Mouse (Mus musculus) limb, embryonic 12.5 days (tissue): ENCODE measurements at regions not wholly inside any gene's neighbourhood (a gene's known extent, or its start where the extent isn't known, plus 50 kb on each side); places are given as distances from the start of the nearest gene placed in this dataset.

Experiments
- ATAC-seq: fragments of 200-750 bp; cut with Nextera tagmentation; 2 replicates; pipeline ENCODE4 v1.8.0; 2017; ENCODE audit warnings: low read depth, moderate TSS enrichment; ENCODE audit not compliant: insufficient number of reproducible peaks, insufficient read depth, low FRiP score, low TSS enrichment
- H3K27ac ChIP-seq: fragments of 300-500 bp; sonication (generic); 2 replicates; pipeline ENCODE4 v1.5.1; 2016; ENCODE audit warnings: mild to moderate bottlenecking, moderate library complexity
- H3K27me3 ChIP-seq: fragments of 300-500 bp; sonication (generic); 2 replicates; pipeline ENCODE4 v1.6.1; 2016; ENCODE audit warnings: mild to moderate bottlenecking, moderate library complexity
- H3K36me3 ChIP-seq: fragments of 300-500 bp; sonication (generic); 2 replicates; pipeline ENCODE4 v1.6.1; 2016; ENCODE audit warnings: mild to moderate bottlenecking, moderate library complexity
- H3K4me1 ChIP-seq: fragments of 300-500 bp; sonication (generic); replicated peaks from 2 replicates; pipeline ENCODE4 v1.6.1; 2016
- H3K4me2 ChIP-seq: fragments of 300-500 bp; sonication (generic); 2 replicates; pipeline ENCODE4 v1.6.1; 2016; ENCODE audit warnings: mild to moderate bottlenecking, moderate library complexity
- H3K4me3 ChIP-seq: fragments of 300-500 bp; sonication (generic); replicated peaks from 2 replicates; pipeline ENCODE4 v1.5.1; 2016; ENCODE audit warnings: mild to moderate bottlenecking
- H3K9ac ChIP-seq: fragments of 300-500 bp; sonication (generic); replicated peaks from 2 replicates; pipeline ENCODE4 v1.6.1; 2016; ENCODE audit warnings: mild to moderate bottlenecking, moderate library complexity
- H3K9me3 ChIP-seq: fragments of 300-500 bp; sonication (generic); 2 replicates; pipeline ENCODE4 v1.6.1; 2016; ENCODE audit warnings: mild to moderate bottlenecking, moderate library complexity
- WGBS: fragments of 180-500 bp; shearing (Covaris S2); methylation state at CpG from one replicate; pipeline ENCODE4 v1.1.7; 2016; 5-methylcytosine and 5-hydroxymethylcytosine counted together

DNA sequence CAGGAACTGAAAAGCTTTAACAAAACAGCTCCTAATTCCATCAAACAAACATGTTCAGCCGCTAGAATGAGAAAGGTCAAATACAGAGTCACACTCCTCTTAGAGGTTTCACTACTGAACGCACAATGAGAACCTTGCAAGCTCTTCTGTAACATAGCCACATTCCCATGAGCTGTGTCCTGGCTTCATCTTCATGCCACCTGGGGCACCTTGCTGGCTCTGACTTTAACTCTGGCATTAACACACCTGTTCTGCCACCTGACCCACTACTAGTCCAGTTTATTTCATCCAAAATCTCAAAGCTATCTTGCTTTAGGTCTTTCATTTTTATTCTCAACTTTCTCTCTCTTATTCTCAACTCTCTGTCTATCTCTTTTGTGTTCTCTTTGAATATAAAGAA lies 314.9 kb downstream of the Rnf144a start:
- H3K4me2 ChIP-seq = no peak overlapping the region
- H3K4me1 ChIP-seq = no peaks in the 10 kb centered on the region
- H3K36me3 ChIP-seq = no peaks in the 10 kb centered on the region
- H3K9me3 ChIP-seq = no peaks in the 10 kb centered on the region
- H3K4me3 ChIP-seq = no peak overlapping the region
- H3K27me3 ChIP-seq = no peaks in the 10 kb centered on the region
- 92% methylated on average over 2 of the region's 2 CpGs for WGBS
- no peak for ATAC-seq
- no peak overlapping the region for H3K27ac ChIP-seq
- no peak overlapping the region for H3K9ac ChIP-seq

DNA sequence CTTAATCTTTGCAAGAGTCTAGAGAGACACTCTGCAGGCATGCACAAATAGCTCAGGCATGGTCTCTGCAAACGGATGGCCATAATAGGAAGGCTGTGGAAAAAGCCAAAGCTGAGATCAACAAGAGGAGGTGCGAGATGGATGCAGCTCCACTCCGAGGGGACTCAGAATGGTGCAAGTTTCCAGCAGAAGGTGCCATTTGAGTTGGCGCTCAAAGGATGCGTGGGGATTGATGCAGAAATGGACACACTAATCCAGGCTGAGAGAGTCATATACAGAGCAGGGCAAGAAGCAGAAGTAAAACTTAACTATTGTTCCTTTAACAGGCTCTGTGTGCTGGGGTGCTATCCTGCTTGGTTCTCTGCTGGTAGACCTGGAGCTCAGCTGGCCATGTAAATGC lies 315.9 kb downstream of the Rnf144a start:
- no peak for ATAC-seq
- Histone ChIP-seq H3K36me3 (no peaks in the 10 kb centered on the region), H3K27ac (no peak overlapping the region), H3K4me3 (no peak overlapping the region), H3K9ac (no peak overlapping the region), H3K9me3 (no peaks in the 10 kb centered on the region), H3K27me3 (no peaks in the 10 kb centered on the region), H3K4me1 (no peaks in the 10 kb centered on the region), H3K4me2 (no peak overlapping the region)
- 89% methylated on average over 5 of the region's 5 CpGs for WGBS

DNA sequence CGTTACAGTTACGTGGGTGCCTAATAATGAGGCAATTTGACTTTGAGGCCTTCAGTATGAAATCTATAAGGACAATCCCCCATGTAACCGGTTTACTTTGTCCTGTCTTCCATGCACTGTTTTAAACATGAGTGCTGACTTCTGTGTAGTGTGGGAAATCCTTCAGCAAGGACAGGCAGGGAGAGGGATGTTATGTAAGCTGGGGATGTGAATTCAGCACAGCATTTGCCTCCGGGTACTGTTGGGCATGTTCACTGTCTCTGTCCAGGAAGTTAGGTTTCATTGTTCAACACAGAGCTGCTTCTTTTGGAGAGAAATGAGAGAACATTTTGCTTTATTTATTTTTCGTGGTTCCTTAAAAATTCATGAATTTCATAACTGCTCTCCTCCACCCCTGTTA lies 322.7 kb downstream of the Rnf144a start:
- no peaks in the 10 kb centered on the region for H3K36me3 ChIP-seq
- ATAC-seq = no peak
- H3K4me2 ChIP-seq = no peak overlapping the region
- H3K27me3 ChIP-seq = no peaks in the 10 kb centered on the region
- WGBS = 66% methylated on average over 5 of the region's 5 CpGs
- H3K4me1 ChIP-seq = no peaks in the 10 kb centered on the region
- no peaks in the 10 kb centered on the region for H3K9me3 ChIP-seq
- no peak overlapping the region for H3K4me3 ChIP-seq
- H3K27ac ChIP-seq = no peak overlapping the region
- no peak overlapping the region for H3K9ac ChIP-seq

DNA sequence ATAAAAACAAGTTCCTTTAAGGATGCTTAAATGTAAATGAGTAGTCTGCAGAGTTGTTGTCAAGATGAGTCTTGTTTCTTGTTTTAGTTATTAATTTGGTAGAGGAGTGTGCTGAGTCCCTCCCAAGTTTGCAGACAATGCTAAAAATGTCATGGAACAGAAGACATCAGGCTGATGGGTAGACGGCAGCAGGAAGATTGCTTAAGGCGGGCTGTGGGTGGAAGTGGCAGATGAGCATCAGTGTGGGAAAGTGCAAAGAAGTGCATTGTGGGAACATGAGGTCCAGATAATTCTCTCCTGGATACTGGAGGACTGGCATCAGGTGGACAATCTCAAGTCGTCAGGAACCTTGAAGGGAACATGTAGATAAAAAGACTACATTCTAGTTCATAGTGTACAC lies 323.2 kb downstream of the Rnf144a start:
- no peaks in the 10 kb centered on the region for H3K4me1 ChIP-seq
- no peaks in the 10 kb centered on the region for H3K36me3 ChIP-seq
- WGBS = 89% methylated on average over 3 of the region's 3 CpGs
- H3K27me3 ChIP-seq = no peaks in the 10 kb centered on the region
- H3K9ac ChIP-seq = no peak overlapping the region
- no peak overlapping the region for H3K27ac ChIP-seq
- no peak overlapping the region for H3K4me3 ChIP-seq
- ATAC-seq = no peak
- H3K9me3 ChIP-seq = no peaks in the 10 kb centered on the region
- no peak overlapping the region for H3K4me2 ChIP-seq

DNA sequence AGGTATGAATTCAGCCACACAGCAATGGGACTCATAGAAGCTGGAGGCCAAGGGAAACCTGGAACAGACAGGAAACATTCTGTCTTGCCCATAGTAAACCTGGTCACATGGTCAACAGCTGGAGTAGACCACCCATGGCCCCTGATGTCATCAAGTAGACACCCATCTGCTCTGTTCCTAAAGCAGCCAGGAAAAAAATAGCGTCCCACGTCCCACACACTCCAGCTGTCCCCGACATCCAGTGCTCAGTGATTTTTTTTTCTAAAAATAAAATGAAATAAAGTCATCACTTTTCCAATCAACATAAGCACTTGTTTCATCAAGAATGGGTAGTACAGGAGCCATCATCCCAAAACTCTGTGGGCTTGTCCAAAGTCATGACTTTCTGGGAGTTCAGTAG lies 326.7 kb downstream of the Rnf144a start:
- no peak overlapping the region for H3K4me2 ChIP-seq
- H3K9ac ChIP-seq = no peak overlapping the region
- no peaks in the 10 kb centered on the region for H3K4me1 ChIP-seq
- H3K27ac ChIP-seq = no peak overlapping the region
- no peaks in the 10 kb centered on the region for H3K27me3 ChIP-seq
- ATAC-seq = no peak
- no peaks in the 10 kb centered on the region for H3K9me3 ChIP-seq
- H3K4me3 ChIP-seq = no peak overlapping the region
- no peaks in the 10 kb centered on the region for H3K36me3 ChIP-seq
- WGBS = 87% methylated on average over 3 of the region's 3 CpGs

DNA sequence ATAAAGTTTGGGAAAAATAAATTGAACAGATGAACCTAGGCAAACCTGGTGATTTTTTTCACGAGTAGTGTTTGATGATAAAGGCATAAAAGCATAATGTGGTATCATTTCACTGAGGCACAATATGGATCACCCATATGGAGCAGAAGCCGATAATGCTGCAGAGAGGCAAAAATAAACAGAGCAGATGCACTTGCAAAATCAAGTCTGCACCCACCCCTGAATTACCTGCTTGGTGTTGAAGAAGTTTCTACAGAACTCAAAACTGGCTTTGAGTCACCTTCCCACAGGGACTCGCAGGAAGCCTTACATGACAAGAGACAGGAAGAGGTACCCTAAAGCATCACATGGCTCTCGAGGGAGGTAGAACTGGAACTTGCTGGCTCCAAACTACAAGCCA lies 328.1 kb downstream of the Rnf144a start:
- Histone ChIP-seq H3K9me3 (no peaks in the 10 kb centered on the region), H3K4me2 (no peak overlapping the region), H3K36me3 (no peaks in the 10 kb centered on the region), H3K4me1 (no peaks in the 10 kb centered on the region), H3K4me3 (no peak overlapping the region), H3K27ac (no peak overlapping the region), H3K9ac (no peak overlapping the region), H3K27me3 (no peaks in the 10 kb centered on the region)
- 88% methylated on average over 4 of the region's 4 CpGs for WGBS
- no peak for ATAC-seq

DNA sequence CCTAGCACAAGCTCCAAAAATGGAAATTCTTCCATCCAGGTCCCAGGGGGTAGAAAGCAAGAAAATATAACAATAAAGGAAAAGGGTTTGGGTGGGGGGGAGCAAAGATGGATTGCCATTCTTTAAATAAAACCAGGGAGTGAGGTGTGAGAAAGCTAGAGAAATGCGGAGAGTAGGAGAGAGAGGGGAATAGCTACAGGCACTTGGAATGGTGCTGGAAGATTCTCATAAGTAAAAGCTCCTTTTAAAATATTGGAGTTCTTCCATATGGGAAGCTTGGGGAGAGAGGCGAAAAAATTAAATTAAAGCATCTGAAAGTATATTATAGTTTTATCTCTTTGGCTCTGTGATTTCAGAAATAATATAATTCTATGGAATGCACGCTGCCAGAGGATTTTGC lies 328.6 kb downstream of the Rnf144a start:
- no peak overlapping the region for H3K9ac ChIP-seq
- H3K4me1 ChIP-seq = no peaks in the 10 kb centered on the region
- H3K36me3 ChIP-seq = no peaks in the 10 kb centered on the region
- no peaks in the 10 kb centered on the region for H3K9me3 ChIP-seq
- 89% methylated on average over 3 of the region's 3 CpGs for WGBS
- no peak for ATAC-seq
- H3K4me3 ChIP-seq = no peak overlapping the region
- H3K27me3 ChIP-seq = no peaks in the 10 kb centered on the region
- H3K4me2 ChIP-seq = no peak overlapping the region
- H3K27ac ChIP-seq = no peak overlapping the region

DNA sequence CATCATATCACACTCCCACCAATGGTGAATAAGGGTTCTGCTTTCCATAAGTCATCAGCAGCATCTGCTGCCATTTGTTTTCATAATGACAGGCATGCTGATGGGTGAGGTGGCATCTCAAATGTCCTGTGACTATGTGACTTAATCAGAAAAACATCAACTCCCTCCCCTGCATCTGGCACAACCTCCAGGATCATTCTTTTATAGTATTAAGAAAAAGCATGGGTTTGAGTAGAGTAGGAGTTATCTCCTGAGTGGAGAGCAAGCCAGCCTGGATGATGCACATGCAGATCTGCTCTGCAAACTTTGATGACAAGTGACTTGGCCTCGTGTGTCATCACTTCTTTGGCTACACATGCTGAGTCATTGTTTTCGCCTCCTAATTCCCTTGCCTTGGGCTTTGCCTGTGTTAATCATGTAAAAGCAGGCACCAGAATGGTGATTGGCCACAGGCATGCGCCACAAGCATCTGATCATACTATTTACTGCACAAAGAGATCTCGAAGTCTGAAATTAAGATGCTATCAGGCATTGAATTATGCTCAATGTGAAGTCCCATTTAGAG lies 335.9 kb downstream of the Rnf144a start:
- no peaks in the 10 kb centered on the region for H3K9me3 ChIP-seq
- H3K4me2 ChIP-seq = no peak overlapping the region
- no peak overlapping the region for H3K27ac ChIP-seq
- no peak overlapping the region for H3K4me3 ChIP-seq
- ATAC-seq = no peak
- no peaks in the 10 kb centered on the region for H3K4me1 ChIP-seq
- H3K9ac ChIP-seq = no peak overlapping the region
- H3K27me3 ChIP-seq = peaks cover 3% of the 10 kb centered on the region; the same call in 1 of the 2 replicates
- no peaks in the 10 kb centered on the region for H3K36me3 ChIP-seq
- WGBS = 78% methylated on average over 4 of the region's 4 CpGs

DNA sequence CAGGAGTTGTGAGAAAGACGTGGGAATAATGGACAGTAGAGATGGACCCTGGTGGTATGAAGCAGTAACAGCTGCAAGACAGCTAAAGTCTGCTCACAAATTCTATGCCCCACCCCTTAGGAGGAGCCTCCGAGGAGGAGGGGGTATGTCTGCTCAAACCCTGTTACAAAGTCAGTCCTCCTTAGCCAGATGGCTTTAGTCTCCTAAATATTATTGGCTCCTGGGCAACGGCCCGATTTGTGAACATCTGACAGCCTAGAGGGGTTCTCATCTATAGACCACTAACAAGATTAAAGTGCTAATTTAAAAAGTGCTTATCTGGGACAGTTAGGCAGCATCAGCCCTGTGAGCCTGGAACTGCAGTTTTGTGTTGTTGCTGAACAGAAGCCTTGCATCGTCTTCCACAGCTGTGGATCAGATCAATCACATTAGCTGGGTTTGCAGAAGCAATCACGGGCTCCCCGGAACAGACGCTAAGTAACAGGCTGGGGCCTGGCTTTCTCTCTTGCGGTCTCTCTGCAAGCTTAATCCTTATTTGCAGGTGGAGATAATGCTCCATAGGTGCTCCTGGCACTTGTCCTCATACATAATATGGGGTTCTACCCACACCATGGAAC lies 339.3 kb downstream of the Rnf144a start:
- H3K27me3 ChIP-seq = peaks cover 7% of the 10 kb centered on the region
- WGBS = 30% methylated on average over 9 of the region's 9 CpGs
- H3K9me3 ChIP-seq = no peaks in the 10 kb centered on the region
- no peaks in the 10 kb centered on the region for H3K36me3 ChIP-seq
- no peak overlapping the region for H3K9ac ChIP-seq
- ATAC-seq = no peak
- H3K4me3 ChIP-seq = no peak overlapping the region
- no peak overlapping the region for H3K4me2 ChIP-seq
- H3K4me1 ChIP-seq = no peaks in the 10 kb centered on the region
- H3K27ac ChIP-seq = no peak overlapping the region

DNA sequence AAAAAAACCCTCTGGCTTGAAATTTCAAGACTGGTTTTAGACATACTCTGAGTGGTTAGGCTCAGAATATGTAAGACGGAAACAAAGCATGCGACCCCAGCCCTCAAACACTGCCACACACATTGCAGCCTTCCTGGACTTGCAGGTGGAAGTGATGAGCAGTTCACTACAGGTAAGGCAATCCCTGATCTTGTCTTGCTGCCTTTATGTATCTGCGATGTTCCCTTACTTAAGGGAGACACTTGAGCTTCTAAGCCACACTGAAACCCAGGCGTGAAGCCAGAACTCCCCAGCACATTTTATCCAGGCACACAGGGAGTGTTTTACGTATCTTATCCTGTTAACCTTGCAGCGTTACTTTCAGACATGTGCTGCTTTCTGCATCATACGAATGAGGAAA lies 342.9 kb downstream of the Rnf144a start:
- Histone ChIP-seq H3K27ac (no peak overlapping the region), H3K4me2 (no peak overlapping the region), H3K9ac (no peak overlapping the region), H3K9me3 (no peaks in the 10 kb centered on the region), H3K27me3 (peaks cover 34% of the 10 kb centered on the region), H3K4me3 (no peak overlapping the region), H3K4me1 (peaks cover 10% of the 10 kb centered on the region), H3K36me3 (no peaks in the 10 kb centered on the region)
- no peak for ATAC-seq
- 82% methylated on average over 7 of the region's 7 CpGs for WGBS

DNA sequence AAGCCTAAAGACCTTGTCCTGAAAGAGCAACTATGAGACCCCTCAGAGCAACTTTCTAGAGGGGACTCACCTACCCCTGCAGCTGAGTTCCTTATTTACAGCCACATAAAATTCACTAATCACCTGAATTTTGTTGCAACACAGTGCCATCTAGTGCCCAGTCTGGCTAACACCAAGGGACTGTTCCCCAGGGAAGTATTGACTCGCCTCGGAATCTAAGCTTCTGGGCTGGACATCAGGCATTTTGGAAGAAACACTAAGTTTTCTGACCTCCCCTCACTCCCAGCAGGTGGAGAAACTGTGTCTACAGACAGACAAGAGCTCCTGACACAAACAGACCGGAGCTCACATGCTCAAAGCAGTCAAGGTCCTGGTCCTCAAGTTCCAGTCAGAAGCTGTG lies 343.4 kb downstream of the Rnf144a start:
- peak overlapping the region; percentile 38; the same call in 1 of the 2 replicates for H3K4me2 ChIP-seq
- 16% methylated on average over 3 of the region's 3 CpGs for WGBS
- no peaks in the 10 kb centered on the region for H3K9me3 ChIP-seq
- peaks cover 34% of the 10 kb centered on the region for H3K27me3 ChIP-seq
- no peak overlapping the region for H3K27ac ChIP-seq
- no peak overlapping the region for H3K4me3 ChIP-seq
- peaks cover 10% of the 10 kb centered on the region for H3K4me1 ChIP-seq
- H3K36me3 ChIP-seq = no peaks in the 10 kb centered on the region
- 0 out of 2 replicates have a peak overlapping the region, but pooled peaks have one; percentile 31 for H3K9ac ChIP-seq
- no peak for ATAC-seq

DNA sequence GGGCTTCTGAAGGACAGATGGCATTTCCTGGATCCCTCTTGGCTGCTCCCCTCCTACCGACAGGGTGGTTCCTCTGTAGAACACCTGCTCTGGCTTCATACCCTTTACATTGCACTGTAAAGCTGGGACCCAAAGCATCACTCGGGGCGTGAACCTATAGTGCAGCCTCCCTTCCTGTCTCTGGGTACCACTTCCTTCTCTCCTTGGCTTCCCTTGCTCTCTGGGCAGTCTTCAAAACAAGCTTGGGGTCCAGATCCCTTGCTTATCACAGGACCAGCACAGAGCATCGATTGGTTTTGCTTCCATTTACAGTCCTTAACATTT lies 346.4 kb downstream of the Rnf144a start:
- Histone ChIP-seq H3K4me1 (peaks cover 10% of the 10 kb centered on the region), H3K4me2 (peak overlapping the region; percentile 55), H3K27me3 (peaks cover 34% of the 10 kb centered on the region), H3K9ac (0 out of 2 replicates have a peak overlapping the region, but pooled peaks have one; percentile 27), H3K27ac (no peak overlapping the region), H3K4me3 (peak overlapping the region; percentile 21; the same call in 1 of the 2 replicates), H3K36me3 (no peaks in the 10 kb centered on the region), H3K9me3 (no peaks in the 10 kb centered on the region)
- ATAC-seq = no peak
- WGBS = 27% methylated on average over 4 of the region's 4 CpGs
